Mouse (Mus musculus): ENCODE data around the gene Fam19a1.
"Not testable (repeated sequence)": the region's sequence is repeated elsewhere in the genome, so short reads cannot be mapped to it uniquely, and the experiment has no call there.

Gene Fam19a1

GRCm38 (mm10) chr6:96112854-96113253 lies at the start of gene Fam19a1:
Fam19a1 (plus strand) TSS chr6:96113154.
- DNase-seq (ENCODE audit: low spot score in 2 of 2): no peak

GRCm38 (mm10) chr6:96071080-96071479 lies 41.9 kb upstream of the Fam19a1 start:
- DNase-seq (ENCODE audit: low spot score in 2 of 2): no peak

GRCm38 (mm10) chr6:96071567-96071966 lies 41.4 kb upstream of the Fam19a1 start:
- no peak for DNase-seq (ENCODE audit: low spot score in 2 of 2)

GRCm38 (mm10) chr6:96089961-96090360 lies 23.0 kb upstream of the Fam19a1 start:
- peak in 1 of 2 experiments; percentile 11 for DNase-seq (ENCODE audit: low spot score in 2 of 2)

GRCm38 (mm10) chr6:96093716-96094115 lies 19.2 kb upstream of the Fam19a1 start:
- no peak for DNase-seq (ENCODE audit: low spot score in 2 of 2)

GRCm38 (mm10) chr6:96098225-96098624 lies 14.7 kb upstream of the Fam19a1 start:
- peak in 1 of 2 experiments; percentile 44 for DNase-seq (ENCODE audit: low spot score in 2 of 2)

- DNase-seq (ENCODE audit: low spot score in 2 of 2): no peak
Measured at GRCm38 (mm10) chr6:96111656-96112055, 1.3 kb upstream of the Fam19a1 start.

GRCm38 (mm10) chr6:96114151-96114550 lies 1.2 kb downstream of the Fam19a1 start:
- DNase-seq (ENCODE audit: low spot score in 2 of 2): no peak

GRCm38 (mm10) chr6:96116148-96116533 lies 3.2 kb downstream of the Fam19a1 start:
- DNase-seq (ENCODE audit: low spot score in 2 of 2): no peak

- DNase-seq (ENCODE audit: low spot score in 2 of 2): peak; percentile 45 to 54
Measured at GRCm38 (mm10) chr6:96116534-96117272, 3.7 kb downstream of the Fam19a1 start.

- DNase-seq (ENCODE audit: low spot score in 2 of 2): no peak
Measured at GRCm38 (mm10) chr6:96143326-96143725, 30.4 kb downstream of the Fam19a1 start.

- no peak for DNase-seq (ENCODE audit: low spot score in 2 of 2)
Measured at GRCm38 (mm10) chr6:96165403-96165802, 52.4 kb downstream of the Fam19a1 start.

- no peak for DNase-seq (ENCODE audit: low spot score in 2 of 2)
Measured at GRCm38 (mm10) chr6:96165818-96166379, 52.9 kb downstream of the Fam19a1 start, which contains the start of gene 1700123L14Rik. 1700123L14Rik (minus strand) TSS chr6:96166243.

- DNase-seq (ENCODE audit: low spot score in 2 of 2): no peak
Measured at GRCm38 (mm10) chr6:96167031-96167430, 54.1 kb downstream of the Fam19a1 start.

- no peak for DNase-seq (ENCODE audit: low spot score in 2 of 2)
Measured at GRCm38 (mm10) chr6:96173681-96174080, 60.7 kb downstream of the Fam19a1 start.

- DNase-seq (ENCODE audit: low spot score in 2 of 2): no peak
Measured at GRCm38 (mm10) chr6:96178530-96178929, 65.6 kb downstream of the Fam19a1 start.

- DNase-seq (ENCODE audit: low spot score in 2 of 2): no peak
Measured at GRCm38 (mm10) chr6:96183392-96183791, 70.4 kb downstream of the Fam19a1 start.

- no peak for DNase-seq (ENCODE audit: low spot score in 2 of 2)
Measured at GRCm38 (mm10) chr6:96186517-96186916, 73.6 kb downstream of the Fam19a1 start.

GRCm38 (mm10) chr6:96198991-96199390 lies 86.0 kb downstream of the Fam19a1 start:
- not testable (repeated sequence) for DNase-seq (ENCODE audit: low spot score in 2 of 2)

- no peak for DNase-seq (ENCODE audit: low spot score in 2 of 2)
Measured at GRCm38 (mm10) chr6:96205395-96205794, 92.4 kb downstream of the Fam19a1 start.

GRCm38 (mm10) chr6:96234806-96235205 lies 121.9 kb downstream of the Fam19a1 start:
- DNase-seq (ENCODE audit: low spot score in 2 of 2): no peak

- peak; percentile 35 to 58 for DNase-seq (ENCODE audit: low spot score in 2 of 2)
Measured at GRCm38 (mm10) chr6:96244320-96244719, 131.4 kb downstream of the Fam19a1 start.

- no peak for DNase-seq (ENCODE audit: low spot score in 2 of 2)
Measured at GRCm38 (mm10) chr6:96252001-96252400, 139.0 kb downstream of the Fam19a1 start.
